Mouse (Mus musculus): Measurements from ENCODE around the gene Ccdc6. TPM values are rescaled to one million over a fixed set of nuclear protein-coding genes. Genes with fewer than 3 reads are reported as not detected.
"Not testable (repeated sequence)": the region's sequence is repeated elsewhere in the genome, so short reads cannot be mapped to it uniquely, and the experiment has no call there.

The Ccdc6 gene
- polyA plus RNA-seq, 1 experiment from 2014 or later, result 18.3 TPM

- no peaks in the 10 kb centered on the region for H3K9me3 ChIP-seq (ENCODE audit: low read length)
- WGBS, result 77% methylated on average over 9 of the region's 9 CpGs
- no peak overlapping the region for H3K9ac ChIP-seq (replicated peaks; ENCODE audit: low read length)
- no peak overlapping the region for H3K4me2 ChIP-seq (replicated peaks; ENCODE audit: low read depth, low read length)
- H3K4me1 ChIP-seq (ENCODE audit: insufficient read depth, low read length), result no peaks in the 10 kb centered on the region
- H3K27ac ChIP-seq (ENCODE audit: low read length), result no peak overlapping the region
- H3K27me3 ChIP-seq (ENCODE audit: insufficient read depth, low read length), result no peaks in the 10 kb centered on the region
- H3K4me3 ChIP-seq (ENCODE audit: low read length), result no peak overlapping the region
- H3K36me3 ChIP-seq (ENCODE audit: insufficient read depth, low read length), result no peaks in the 10 kb centered on the region
- no peak for ATAC-seq (ENCODE audit: low FRiP score, low TSS enrichment)
These were observed 114.4 kb downstream of the Ccdc6 start for GRCm38 (mm10) chr10:70211281-70211680.

GRCm38 (mm10) chr10:70220971-70221370 lies 124.0 kb downstream of the Ccdc6 start:
- Histone ChIP-seq H3K27ac (ENCODE audit: low read length) (no peak overlapping the region), H3K27me3 (ENCODE audit: insufficient read depth, low read length) (no peaks in the 10 kb centered on the region), H3K4me2 (replicated peaks; ENCODE audit: low read depth, low read length) (no peak overlapping the region)

GRCm38 (mm10) chr10:70222231-70222630 lies 125.3 kb downstream of the Ccdc6 start:
- H3K4me1 ChIP-seq (ENCODE audit: insufficient read depth, low read length); ATAC-seq (ENCODE audit: low FRiP score, low TSS enrichment); H3K36me3 ChIP-seq (ENCODE audit: insufficient read depth, low read length); H3K9ac ChIP-seq (replicated peaks; ENCODE audit: low read length); H3K4me2 ChIP-seq (replicated peaks; ENCODE audit: low read depth, low read length); H3K4me3 ChIP-seq (ENCODE audit: low read length); H3K9me3 ChIP-seq (ENCODE audit: low read length); H3K27ac ChIP-seq (ENCODE audit: low read length); H3K27me3 ChIP-seq (ENCODE audit: insufficient read depth, low read length): not testable (repeated sequence)
- 93% methylated on average over 8 of the region's 8 CpGs for WGBS

More at GRCm38 (mm10) chr10:70220971-70221370, 124.0 kb downstream of the Ccdc6 start:
- Histone ChIP-seq H3K9me3 (ENCODE audit: low read length) (no peaks in the 10 kb centered on the region), H3K4me1 (ENCODE audit: insufficient read depth, low read length) (no peaks in the 10 kb centered on the region), H3K36me3 (ENCODE audit: insufficient read depth, low read length) (no peaks in the 10 kb centered on the region), H3K4me3 (ENCODE audit: low read length) (no peak overlapping the region), H3K9ac (replicated peaks; ENCODE audit: low read length) (no peak overlapping the region)
- no peak for ATAC-seq (ENCODE audit: low FRiP score, low TSS enrichment)
- 50% methylated on average over 5 of the region's 5 CpGs for WGBS

GRCm38 (mm10) chr10:70224571-70224970 lies 127.7 kb downstream of the Ccdc6 start:
- Histone ChIP-seq H3K9me3 (ENCODE audit: low read length) (no peaks in the 10 kb centered on the region), H3K27ac (ENCODE audit: low read length) (no peak overlapping the region), H3K27me3 (ENCODE audit: insufficient read depth, low read length) (no peaks in the 10 kb centered on the region), H3K4me3 (ENCODE audit: low read length) (no peak overlapping the region), H3K4me2 (replicated peaks; ENCODE audit: low read depth, low read length) (no peak overlapping the region), H3K4me1 (ENCODE audit: insufficient read depth, low read length) (no peaks in the 10 kb centered on the region), H3K36me3 (ENCODE audit: insufficient read depth, low read length) (no peaks in the 10 kb centered on the region), H3K9ac (replicated peaks; ENCODE audit: low read length) (no peak overlapping the region)
- no peak for ATAC-seq (ENCODE audit: low FRiP score, low TSS enrichment)
- WGBS, result 90% methylated on average over 6 of the region's 6 CpGs

GRCm38 (mm10) chr10:70225760-70226159 lies 128.8 kb downstream of the Ccdc6 start:
- no peaks in the 10 kb centered on the region for H3K4me1 ChIP-seq (ENCODE audit: insufficient read depth, low read length)
- no peak overlapping the region for H3K4me2 ChIP-seq (replicated peaks; ENCODE audit: low read depth, low read length)
- no peaks in the 10 kb centered on the region for H3K36me3 ChIP-seq (ENCODE audit: insufficient read depth, low read length)
- no peak overlapping the region for H3K27ac ChIP-seq (ENCODE audit: low read length)
- no peak for ATAC-seq (ENCODE audit: low FRiP score, low TSS enrichment)
- no peaks in the 10 kb centered on the region for H3K27me3 ChIP-seq (ENCODE audit: insufficient read depth, low read length)
- H3K9me3 ChIP-seq (ENCODE audit: low read length), result no peaks in the 10 kb centered on the region
- 67% methylated on average over 6 of the region's 6 CpGs for WGBS
- H3K9ac ChIP-seq (replicated peaks; ENCODE audit: low read length), result no peak overlapping the region
- no peak overlapping the region for H3K4me3 ChIP-seq (ENCODE audit: low read length)

GRCm38 (mm10) chr10:70226608-70227007 lies 129.7 kb downstream of the Ccdc6 start:
- Histone ChIP-seq H3K4me2 (replicated peaks; ENCODE audit: low read depth, low read length) (no peak overlapping the region), H3K4me3 (ENCODE audit: low read length) (no peak overlapping the region), H3K27me3 (ENCODE audit: insufficient read depth, low read length) (no peaks in the 10 kb centered on the region), H3K9me3 (ENCODE audit: low read length) (no peaks in the 10 kb centered on the region), H3K9ac (replicated peaks; ENCODE audit: low read length) (no peak overlapping the region), H3K27ac (ENCODE audit: low read length) (no peak overlapping the region), H3K4me1 (ENCODE audit: insufficient read depth, low read length) (no peaks in the 10 kb centered on the region), H3K36me3 (ENCODE audit: insufficient read depth, low read length) (no peaks in the 10 kb centered on the region)
- no peak for ATAC-seq (ENCODE audit: low FRiP score, low TSS enrichment)

GRCm38 (mm10) chr10:70230352-70230751 lies 133.4 kb downstream of the Ccdc6 start:
- H3K4me2 ChIP-seq (replicated peaks; ENCODE audit: low read depth, low read length), result no peak overlapping the region
- H3K4me3 ChIP-seq (ENCODE audit: low read length), result no peak overlapping the region
- no peaks in the 10 kb centered on the region for H3K9me3 ChIP-seq (ENCODE audit: low read length)
- WGBS, result 85% methylated on average over 6 of the region's 6 CpGs
- H3K27me3 ChIP-seq (ENCODE audit: insufficient read depth, low read length), result no peaks in the 10 kb centered on the region
- H3K36me3 ChIP-seq (ENCODE audit: insufficient read depth, low read length), result no peaks in the 10 kb centered on the region
- no peak overlapping the region for H3K9ac ChIP-seq (replicated peaks; ENCODE audit: low read length)
- H3K27ac ChIP-seq (ENCODE audit: low read length), result no peak overlapping the region
- no peaks in the 10 kb centered on the region for H3K4me1 ChIP-seq (ENCODE audit: insufficient read depth, low read length)
- ATAC-seq (ENCODE audit: low FRiP score, low TSS enrichment), result no peak

- Histone ChIP-seq H3K27ac (ENCODE audit: low read length) (no peak overlapping the region), H3K4me1 (ENCODE audit: insufficient read depth, low read length) (0 out of 2 replicates have a peak, but pooled peaks cover 2% of the 10 kb centered on the region), H3K4me2 (replicated peaks; ENCODE audit: low read depth, low read length) (no peak overlapping the region), H3K27me3 (ENCODE audit: insufficient read depth, low read length) (no peaks in the 10 kb centered on the region), H3K9ac (replicated peaks; ENCODE audit: low read length) (no peak overlapping the region), H3K9me3 (ENCODE audit: low read length) (no peaks in the 10 kb centered on the region), H3K36me3 (ENCODE audit: insufficient read depth, low read length) (no peaks in the 10 kb centered on the region), H3K4me3 (ENCODE audit: low read length) (no peak overlapping the region)
- ATAC-seq (ENCODE audit: low FRiP score, low TSS enrichment), result no peak
- WGBS, result 60% methylated on average over 2 of the region's 2 CpGs
These were observed 141.0 kb downstream of the Ccdc6 start for GRCm38 (mm10) chr10:70237936-70238335.

Other genes with a start within 250 kb of the Ccdc6 start
- gene Mrln, start 107.5 kb downstream of the Ccdc6 start, polyA plus RNA-seq (2015; fragmentation: Nextera tagmentation; extraction: Ambion mirVana), result 4.9 and 7.5 TPM in 2 replicates
- 5.2 and 5.5 TPM in 2 replicates for gene Slc16a9, start 148.0 kb downstream of the Ccdc6 start, polyA plus RNA-seq (2015; fragmentation: Nextera tagmentation; extraction: Ambion mirVana)